Mouse (Mus musculus): ENCODE results near the gene Rab3c. TPM values are rescaled to one million over a fixed set of nuclear protein-coding genes. Genes with fewer than 3 reads are reported as not detected.
A peak's percentile ranks its signal among the peaks of the same experiment; 100 is the strongest.

Gene Rab3c
- total RNA-seq (2022), result 100 to 1,000 TPM; 164 to 218 (median 172) TPM

GRCm38 (mm10) chr13:110280563-110281144 is at the start of gene Rab3c:
Gene Rab3c (minus strand): TSS chr13:110280996.
- peak in 1 of 2 experiments; percentile 16 for DNase-seq (ENCODE audit: low spot score in 2 of 2)

DNA sequence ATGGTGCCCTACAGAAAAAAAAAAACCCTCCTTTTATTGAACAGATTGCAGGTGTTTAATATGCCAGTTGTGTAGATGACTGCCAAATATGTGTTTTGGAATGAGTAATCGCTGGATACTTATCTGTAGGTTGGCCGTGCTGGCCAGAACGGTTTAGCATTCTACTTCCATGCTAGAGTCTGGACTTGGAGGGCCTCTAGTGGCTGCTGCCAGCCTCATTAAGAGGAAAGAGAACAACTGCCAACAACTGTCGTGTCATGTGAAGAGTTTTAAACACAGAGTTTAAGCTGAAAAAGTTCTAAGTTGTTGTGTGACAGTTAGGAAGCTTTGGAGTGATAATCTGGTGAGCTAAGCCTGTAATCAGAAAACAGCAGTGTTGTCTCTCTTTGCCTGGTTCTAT is 38.0 kb upstream of the Rab3c start:
- peak in 1 of 2 experiments; percentile 17 for DNase-seq (ENCODE audit: low spot score in 2 of 2)

- no peak for DNase-seq (ENCODE audit: low spot score in 2 of 2)
These were observed 26.4 kb upstream of the Rab3c start for GRCm38 (mm10) chr13:110307188-110307587.

DNA sequence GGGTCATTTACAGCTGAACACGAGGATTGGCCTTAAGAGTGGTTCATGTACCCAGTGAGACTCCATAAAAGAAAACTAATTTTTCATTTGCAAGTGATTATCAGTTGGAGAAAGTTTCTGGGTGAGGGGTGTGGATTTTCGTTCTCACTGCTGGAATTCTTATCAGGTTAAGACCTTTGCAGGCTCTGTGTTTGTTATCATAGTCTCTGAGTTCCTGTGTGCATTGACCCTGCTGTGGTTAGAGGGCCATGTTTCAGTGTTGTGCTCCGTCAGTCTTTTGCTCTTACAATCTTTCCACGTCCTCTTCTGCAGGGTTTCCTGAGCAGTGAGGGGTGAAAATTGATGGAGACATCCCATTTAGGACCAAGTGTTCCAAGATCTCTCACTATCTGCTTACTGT is 16.3 kb upstream of the Rab3c start:
- no peak for DNase-seq (ENCODE audit: low spot score in 2 of 2)

- no peak for DNase-seq (ENCODE audit: low spot score in 2 of 2)
These were observed 7.7 kb upstream of the Rab3c start for GRCm38 (mm10) chr13:110288499-110288898.

DNA sequence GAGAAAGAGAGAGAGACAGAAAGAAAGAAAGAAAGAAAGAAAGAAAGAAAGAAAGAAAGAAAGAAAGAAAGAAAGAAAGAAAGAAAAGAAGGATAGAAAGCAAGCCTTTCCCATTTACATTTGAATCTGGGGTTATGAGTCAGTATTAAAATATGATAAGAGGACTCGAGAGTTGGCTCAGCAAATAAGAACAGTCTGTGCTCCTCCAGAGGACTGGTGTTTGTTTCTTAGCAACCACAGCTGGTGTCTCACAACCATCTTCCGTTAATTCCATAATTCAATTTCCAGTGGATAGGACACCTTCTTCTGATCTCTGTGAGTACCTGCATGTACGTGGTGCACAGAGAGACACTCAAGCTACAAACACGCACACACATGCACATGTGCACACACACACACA is 3.0 kb upstream of the Rab3c start:
- DNase-seq (ENCODE audit: low spot score in 2 of 2), result no peak

DNA sequence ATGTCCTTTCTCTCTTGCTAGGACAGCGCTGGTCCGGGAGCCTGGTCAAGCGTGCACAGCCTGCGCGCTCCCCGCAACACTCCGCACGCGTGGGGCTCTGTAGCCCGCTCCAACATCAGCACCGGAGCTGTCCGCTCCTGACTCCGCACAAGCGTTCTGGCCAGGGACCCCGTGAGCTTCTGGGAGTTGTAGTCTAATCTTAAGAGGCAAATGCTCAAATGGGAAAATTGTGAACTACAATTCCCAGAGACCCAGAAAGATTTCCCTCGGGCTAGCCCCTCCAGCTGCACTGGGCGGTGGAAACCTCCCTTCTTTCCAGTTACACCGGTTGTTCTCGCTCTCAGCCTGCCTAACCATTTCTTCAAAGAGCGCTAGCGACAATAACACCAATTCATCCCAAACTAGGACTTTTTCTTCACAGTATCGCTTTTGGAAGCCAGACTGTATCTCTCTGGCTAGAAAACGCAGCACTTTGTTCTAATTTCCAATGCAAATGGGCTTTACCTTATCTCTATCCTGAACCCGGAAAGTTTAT is 701 bp downstream of the Rab3c start:
- DNase-seq (ENCODE audit: low spot score in 2 of 2), result peak; percentile 83 to 84

- no peak for DNase-seq (ENCODE audit: low spot score in 2 of 2)
These were observed 1.6 kb downstream of the Rab3c start for GRCm38 (mm10) chr13:110278976-110279736.

DNA sequence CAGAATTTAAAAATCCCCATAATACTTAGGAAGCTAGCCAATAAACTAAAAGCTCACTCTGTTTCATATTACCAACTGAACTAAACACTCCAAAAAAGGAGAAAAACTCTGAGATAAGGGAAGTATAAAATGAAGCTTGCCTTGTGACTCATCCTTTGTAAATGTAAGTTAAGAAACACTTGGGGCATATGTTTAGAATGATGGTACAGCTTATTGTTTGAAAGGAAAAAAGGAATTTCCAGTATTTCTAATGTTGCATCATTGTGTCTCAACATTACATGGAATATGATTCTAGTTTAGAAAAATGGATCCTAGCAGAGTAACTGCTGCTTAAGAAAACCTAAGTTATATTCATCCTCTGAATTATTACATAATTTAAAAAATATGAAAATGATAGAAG is 3.1 kb downstream of the Rab3c start:
- DNase-seq (ENCODE audit: low spot score in 2 of 2), result no peak

DNA sequence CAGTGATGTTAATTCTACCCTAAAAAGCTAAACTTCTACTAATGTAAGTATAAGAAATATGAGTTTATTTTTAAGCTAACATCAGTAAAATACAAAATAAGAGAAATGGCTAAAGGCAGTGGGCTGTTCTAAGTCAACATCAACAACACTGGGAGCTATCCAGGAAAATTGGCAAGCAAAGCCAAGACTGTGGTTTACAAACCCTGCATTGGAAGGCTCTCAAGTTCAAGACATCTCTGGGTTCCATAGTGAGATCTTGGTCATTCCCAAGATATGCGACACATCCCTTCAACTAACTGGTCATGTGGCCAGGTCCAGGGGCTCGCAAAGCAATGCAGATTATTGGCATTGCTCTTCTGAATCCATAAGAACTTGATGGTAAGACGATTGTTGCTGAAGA is 5.3 kb downstream of the Rab3c start:
- no peak for DNase-seq (ENCODE audit: low spot score in 2 of 2)

DNA sequence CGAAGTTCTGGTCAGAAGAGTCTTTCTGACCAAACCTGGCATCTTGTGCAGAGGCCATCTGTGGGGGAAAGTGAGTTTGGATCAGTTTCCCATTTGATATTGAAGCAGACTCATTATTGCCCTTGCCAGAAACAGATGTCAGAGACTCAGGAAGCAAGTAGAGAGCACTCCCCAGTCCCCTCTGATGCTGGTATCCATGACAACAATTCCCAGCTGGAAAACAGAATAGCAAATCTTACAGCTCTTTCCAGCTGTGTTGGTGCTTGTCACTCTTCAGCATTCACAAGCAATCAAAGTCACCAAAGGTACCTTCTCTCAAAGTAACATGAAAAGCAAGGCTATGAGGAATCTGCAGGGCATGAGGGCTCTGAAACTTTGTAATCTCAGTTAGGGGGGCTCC is 20.1 kb downstream of the Rab3c start:
- DNase-seq (ENCODE audit: low spot score in 2 of 2), result no peak

- DNase-seq (ENCODE audit: low spot score in 2 of 2), result no peak
These were observed 29.3 kb downstream of the Rab3c start for GRCm38 (mm10) chr13:110251453-110251852.

GRCm38 (mm10) chr13:110248481-110248880 is 32.3 kb downstream of the Rab3c start:
- no peak for DNase-seq (ENCODE audit: low spot score in 2 of 2)

GRCm38 (mm10) chr13:110238970-110239369 is 41.8 kb downstream of the Rab3c start:
- no peak for DNase-seq (ENCODE audit: low spot score in 2 of 2)

DNA sequence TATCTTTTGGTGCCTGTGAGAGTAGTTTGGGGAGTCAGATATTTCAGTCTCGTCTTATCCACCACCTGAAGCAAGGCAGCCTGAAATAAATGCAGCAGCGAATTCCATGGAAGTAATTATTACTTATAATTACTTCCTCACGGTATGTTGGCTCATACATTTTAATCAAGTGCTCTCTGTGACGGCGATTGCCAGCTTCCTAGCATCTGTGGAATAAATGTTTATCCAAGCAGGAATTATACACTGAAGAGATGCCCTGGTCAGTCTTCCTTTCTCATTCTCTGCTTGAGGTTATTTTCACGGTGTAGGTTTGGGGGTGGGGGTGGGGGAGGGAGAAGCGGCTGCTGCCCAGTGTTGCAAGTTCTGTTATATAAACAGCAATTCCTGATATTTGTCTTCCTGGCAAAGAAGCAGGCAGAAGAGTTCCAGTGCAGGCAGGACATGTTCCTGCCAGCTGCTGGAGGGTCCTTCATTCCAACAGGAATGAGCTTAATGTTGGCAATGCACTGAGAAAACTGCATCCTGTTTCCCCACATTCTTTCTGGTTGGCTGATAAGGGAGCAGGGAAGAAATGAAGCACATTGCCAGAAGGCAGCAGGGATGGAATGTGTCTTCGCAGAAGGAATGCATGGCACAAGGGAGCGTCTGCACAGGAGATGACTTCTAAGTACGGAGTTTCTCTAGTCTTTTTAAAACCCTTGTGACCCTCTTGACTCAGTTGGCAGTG is 43.4 kb downstream of the Rab3c start:
- DNase-seq (ENCODE audit: low spot score in 2 of 2), result no peak

- DNase-seq (ENCODE audit: low spot score in 2 of 2), result no peak
These were observed 47.4 kb downstream of the Rab3c start for GRCm38 (mm10) chr13:110233364-110233763.

- no peak for DNase-seq (ENCODE audit: low spot score in 2 of 2)
These were observed 49.6 kb downstream of the Rab3c start for GRCm38 (mm10) chr13:110231086-110231688.

- no peak for DNase-seq (ENCODE audit: low spot score in 2 of 2)
These were observed 50.8 kb downstream of the Rab3c start for GRCm38 (mm10) chr13:110230046-110230445.

GRCm38 (mm10) chr13:110219195-110219594 is 61.6 kb downstream of the Rab3c start:
- no peak for DNase-seq (ENCODE audit: low spot score in 2 of 2)

GRCm38 (mm10) chr13:110218497-110218896 is 62.3 kb downstream of the Rab3c start:
- DNase-seq (ENCODE audit: low spot score in 2 of 2), result no peak

GRCm38 (mm10) chr13:110211526-110212075 is 69.2 kb downstream of the Rab3c start:
- no peak for DNase-seq (ENCODE audit: low spot score in 2 of 2)

All from layer of hippocampus, adult 8-10 months (tissue).